Mouse (Mus musculus) urinary bladder, adult 2 months (tissue): Measurements from ENCODE around the gene Tbc1d5. TPM values are rescaled to one million over a fixed set of nuclear protein-coding genes. Genes with fewer than 3 reads are reported as not detected.
"Not testable (repeated sequence)": the region's sequence is repeated elsewhere in the genome, so short reads cannot be mapped to it uniquely, and the experiment has no call there.

Source experiments
- DNase-seq: peaks from one replicate; pipeline ENCODE4 v3.0.0; 2022; ENCODE audit warnings: low spot score
- polyA plus RNA-seq: library from polyadenylated mRNA; depleted of rRNA; stranded (reverse); fragments of >200 nt; gene quantifications from 2 replicates; pipeline ENCODE4 v1.2.3, GENCODE M21; 2012

The Tbc1d5 gene
- polyA plus RNA-seq, 1 experiment, result 12.1 TPM

- DNase-seq, result no peak
Observed at GRCm38 (mm10) chr17:50751911-50752310, 427.2 kb downstream of the Tbc1d5 start.

GRCm38 (mm10) chr17:50750874-50751273, 428.3 kb downstream of the Tbc1d5 start:
- DNase-seq, result no peak

DNA sequence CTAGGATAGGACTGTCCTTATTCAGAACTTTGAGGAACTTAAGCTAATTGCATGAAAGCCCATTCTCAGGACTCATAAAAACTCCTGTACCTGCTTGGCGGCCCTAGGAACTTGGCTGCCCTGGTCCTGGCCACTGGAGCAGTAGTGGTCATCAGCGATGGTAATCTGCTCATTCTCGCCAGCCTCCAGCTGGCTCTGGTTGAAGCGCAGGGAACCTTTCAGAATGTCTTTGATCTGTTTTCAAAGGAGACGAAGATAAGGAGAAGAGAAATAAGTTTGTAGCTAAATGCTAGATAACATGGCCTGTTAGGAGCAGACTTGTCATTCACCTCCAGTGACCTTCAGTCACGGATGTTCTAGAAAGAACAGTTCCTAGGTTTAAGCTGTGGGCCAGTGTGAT, 437.8 kb downstream of the Tbc1d5 start:
- no peak for DNase-seq

DNA sequence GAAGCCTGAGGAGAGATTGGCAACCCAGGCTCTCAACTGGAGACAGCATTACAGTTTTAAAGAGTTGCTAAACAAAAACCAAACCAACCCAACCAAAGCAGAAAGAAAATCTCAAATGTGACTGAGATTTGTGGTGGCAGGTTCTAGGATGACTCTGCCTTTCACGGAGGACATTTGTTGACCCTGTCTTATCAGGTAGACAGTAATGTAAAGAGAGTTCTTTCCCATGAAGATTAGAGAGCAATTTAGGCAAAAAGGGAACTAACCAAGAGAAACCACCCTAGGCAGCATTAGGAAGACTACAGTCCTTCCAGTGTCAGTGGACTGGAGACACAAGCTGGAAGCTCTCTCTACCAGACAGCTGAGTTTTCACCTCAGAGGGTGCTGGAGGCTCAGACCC, 438.3 kb downstream of the Tbc1d5 start:
- DNase-seq, result no peak

GRCm38 (mm10) chr17:50738476-50738875, 440.7 kb downstream of the Tbc1d5 start:
- no peak for DNase-seq

DNA sequence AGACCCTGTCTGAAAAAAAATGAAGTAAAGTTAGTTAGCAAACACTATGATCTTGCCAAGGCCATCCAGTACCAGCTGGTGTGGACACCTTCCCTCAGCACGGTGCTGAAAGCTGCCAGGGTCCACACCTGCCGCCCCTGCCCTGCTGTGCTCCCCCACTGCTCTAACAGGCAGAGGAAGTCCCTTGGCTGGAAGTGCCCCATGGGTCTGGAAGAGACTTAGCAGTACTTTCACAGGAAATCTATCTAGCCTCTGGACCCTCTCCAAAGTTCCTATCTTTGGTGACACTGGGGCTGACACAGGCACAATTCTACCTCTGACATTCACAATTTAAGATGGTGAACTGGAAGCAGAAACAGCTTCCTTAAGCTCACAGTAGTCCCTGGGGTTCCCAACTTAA, 442.1 kb downstream of the Tbc1d5 start:
- DNase-seq, result no peak

DNA sequence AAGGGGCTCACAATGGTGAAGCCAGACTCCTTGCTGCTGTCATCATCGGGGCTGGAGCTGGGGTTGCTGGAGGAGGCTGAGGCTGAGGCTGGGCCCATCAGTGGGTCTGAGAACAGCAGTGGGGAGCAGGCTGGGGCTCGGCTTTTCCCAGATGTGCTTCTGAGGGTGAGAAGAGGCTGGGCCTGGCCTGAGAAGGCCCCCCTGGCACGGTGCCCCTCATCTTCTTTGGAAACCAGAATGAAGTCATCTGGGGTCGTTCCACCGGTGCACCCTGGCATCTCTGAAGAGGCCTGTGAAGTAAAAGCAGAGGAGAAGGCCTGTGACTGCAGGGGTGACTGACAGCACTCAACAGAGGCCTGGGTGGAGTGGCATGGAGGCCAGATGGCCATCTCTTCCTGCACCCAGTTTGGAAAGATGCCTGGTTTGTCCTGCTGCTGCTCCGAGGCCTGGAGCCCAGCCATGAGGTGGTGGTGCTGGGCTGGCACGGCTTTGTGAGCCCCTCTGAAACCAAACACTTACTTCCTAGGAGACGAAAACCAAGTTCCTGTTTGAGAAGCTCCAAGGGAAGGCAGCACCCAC, 443.1 kb downstream of the Tbc1d5 start:
- no peak for DNase-seq

GRCm38 (mm10) chr17:50735382-50735954, 443.7 kb downstream of the Tbc1d5 start:
- DNase-seq, result no peak

- DNase-seq, result no peak
Observed at GRCm38 (mm10) chr17:50734781-50735180, 444.4 kb downstream of the Tbc1d5 start.

- DNase-seq, result no peak
Observed at GRCm38 (mm10) chr17:50733390-50733789, 445.8 kb downstream of the Tbc1d5 start.

DNA sequence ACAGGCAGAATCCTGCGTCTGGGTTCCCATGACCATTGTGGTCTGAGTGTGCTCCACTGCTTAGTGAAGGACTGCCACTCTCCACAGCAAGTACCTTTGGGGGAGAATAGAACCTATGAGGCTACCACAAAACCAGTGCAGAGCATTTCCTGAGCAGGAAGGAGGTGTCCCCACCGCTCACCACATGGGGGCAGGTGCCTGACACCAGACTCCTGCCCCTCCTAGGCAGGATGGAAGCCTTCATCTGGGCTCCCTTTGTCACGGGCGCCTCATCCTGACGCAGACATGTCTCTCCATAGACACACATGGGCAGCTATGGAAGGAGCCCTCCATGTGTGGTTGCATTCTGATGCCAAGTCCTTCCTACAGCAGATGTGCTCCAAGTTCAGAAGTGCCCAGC, 447.3 kb downstream of the Tbc1d5 start:
- no peak for DNase-seq

- no peak for DNase-seq
Observed at GRCm38 (mm10) chr17:50730896-50731295, 448.3 kb downstream of the Tbc1d5 start.

DNA sequence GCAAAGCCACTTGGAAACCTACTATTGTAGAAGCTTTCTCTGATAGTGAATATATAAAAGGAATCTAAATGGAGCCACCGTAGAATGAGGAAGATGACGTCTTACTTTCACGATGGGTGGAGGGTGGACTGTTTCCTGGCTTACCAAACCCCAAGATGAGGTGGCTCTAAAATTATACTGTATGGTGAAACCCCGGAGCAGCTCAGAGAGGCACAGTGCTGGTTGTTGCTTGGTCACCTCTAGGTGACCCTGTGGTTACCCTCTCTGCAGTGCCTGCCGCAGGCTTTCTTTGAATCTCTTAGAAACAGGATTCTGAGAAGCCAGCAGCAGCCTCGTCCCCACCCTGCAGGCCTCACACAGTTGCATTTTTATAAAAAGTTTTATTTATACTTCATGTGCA, 449.6 kb downstream of the Tbc1d5 start:
- DNase-seq, result no peak

- no peak for DNase-seq
Observed at GRCm38 (mm10) chr17:50729031-50729430, 450.1 kb downstream of the Tbc1d5 start.

- no peak for DNase-seq
Observed at GRCm38 (mm10) chr17:50726265-50726664, 452.9 kb downstream of the Tbc1d5 start.

GRCm38 (mm10) chr17:50724376-50724775, 454.8 kb downstream of the Tbc1d5 start:
- no peak for DNase-seq

- DNase-seq, result no peak
Observed at GRCm38 (mm10) chr17:50717586-50717985, 461.6 kb downstream of the Tbc1d5 start.

- no peak for DNase-seq
Observed at GRCm38 (mm10) chr17:50710497-50711222, 468.5 kb downstream of the Tbc1d5 start.

GRCm38 (mm10) chr17:50698410-50698809, 480.7 kb downstream of the Tbc1d5 start:
- not testable (repeated sequence) for DNase-seq

DNA sequence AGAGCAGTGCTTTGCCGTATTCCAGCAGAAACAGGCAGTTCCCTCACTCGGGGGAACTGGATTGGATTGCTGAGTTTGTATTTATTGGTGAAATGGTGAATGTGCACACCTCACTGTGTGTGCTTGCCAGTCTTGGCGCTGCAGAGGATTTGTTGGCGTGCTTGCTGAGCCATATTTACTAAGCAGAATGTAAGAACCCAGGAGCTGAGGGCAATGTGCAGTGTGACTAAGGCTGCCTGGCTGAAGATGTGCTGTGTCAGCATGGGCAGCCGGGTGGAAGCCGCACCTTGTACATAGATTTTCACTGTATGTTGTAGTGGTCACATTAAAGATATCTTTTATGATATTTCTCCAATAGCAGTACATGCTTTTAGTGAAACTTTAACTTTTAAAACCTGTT, 491.0 kb downstream of the Tbc1d5 start:
- no peak for DNase-seq

- DNase-seq, result no peak
Observed at GRCm38 (mm10) chr17:50687670-50688069, 491.5 kb downstream of the Tbc1d5 start.

DNA sequence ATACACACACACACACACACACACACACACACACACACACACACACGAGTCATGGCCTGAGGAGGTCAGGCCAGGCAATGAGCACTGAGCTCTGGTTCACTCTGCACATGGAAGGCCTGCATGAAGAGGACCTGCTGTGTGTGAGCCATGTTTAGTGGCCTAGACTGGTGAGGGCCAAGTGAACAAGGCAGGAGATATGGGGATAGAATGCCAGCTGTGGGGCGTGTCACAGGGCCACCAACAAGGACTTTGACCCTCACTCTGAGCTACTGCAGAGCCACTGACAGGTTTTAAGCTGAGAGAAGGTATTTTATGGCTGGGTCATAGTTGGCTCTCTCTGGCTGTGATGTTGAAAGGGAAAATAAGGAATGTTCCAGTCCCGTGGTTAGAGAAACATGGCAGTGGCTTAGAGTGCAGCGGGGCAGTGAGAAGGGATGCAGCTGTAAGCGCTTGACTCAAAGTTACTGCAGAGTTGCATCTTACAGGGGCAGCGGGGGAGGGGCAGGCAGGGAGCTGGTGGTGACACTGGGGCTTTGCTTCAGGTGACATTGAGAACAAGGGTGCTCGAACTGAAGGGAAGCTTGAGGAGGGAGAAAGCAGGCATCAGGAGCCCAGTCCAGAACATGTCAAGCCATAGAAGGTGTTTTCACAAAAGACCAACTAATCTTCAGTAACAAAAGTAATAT, 494.0 kb downstream of the Tbc1d5 start:
- no peak for DNase-seq
